Comparison of ENCODE assay signal across 19 mouse cellular contexts in genomic region chr11:111121514-111121913, GRCm38 (mm10). TPM values are rescaled to one million over a fixed set of nuclear protein-coding genes. Genes with fewer than 3 reads are reported as not detected.
A peak's percentile ranks its signal among the peaks of the same experiment; 100 is the strongest.
DNase-seq lines count a peak whose midpoint lies in the region; ATAC-seq and TF ChIP-seq lines count a peak whose summit lies in the region.
"Had no signal": no experiment of that assay in that cellular context is flagged by ENCODE, and none has a peak within 500 bp of the region (broad histone marks: within the 10 kb centered on the region; RNA-seq: fewer than 3 reads in every experiment).

No protein-coding gene starts in this region.

- DNase-seq in embryonic facial prominence, embryonic 14.5 days (ENCODE audit: low spot score): peak; percentile 34
- DNase-seq in embryonic facial prominence, embryonic 10.5 days (ENCODE audit: low spot score): no peak
- peak; percentile 3 for DNase-seq in ovary, postnatal 36 days (ENCODE audit: low spot score)
- DNase-seq in ovary, adult 18-20 months (ENCODE audit: low spot score): no peak
- no peak for DNase-seq in gastrocnemius, adult 2 months
- DNase-seq in cerebellum, adult 11 months: no peak
- no peak for DNase-seq in adrenal gland, adult 8-10 months
- DNase-seq: adrenal gland, postnatal 25 days; cerebellum, adult 9-11 months; embryo, embryonic 11 days; kidney, adult 18-20 months; midbrain, embryonic 14.5 days; spleen, adult 18-20 months; thymus, adult 2 months had no signal

- no peak overlapping the region for H3K4me2 ChIP-seq in embryonic facial prominence, embryonic 14.5 days (ENCODE audit: low read depth, low read length)
- peak overlapping the region; percentile 22 for H3K4me2 ChIP-seq in lung, embryonic 16.5 days (ENCODE audit: low read depth, low read length)
- H3K4me2 ChIP-seq: heart, embryonic 11.5 days; liver, embryonic 12.5 days had no signal

- WGBS in embryonic facial prominence, embryonic 14.5 days: 74% methylated on average over 9 of the region's 9 CpGs
- 72% methylated on average over 9 of the region's 9 CpGs for WGBS in embryonic facial prominence, embryonic 10.5 days
- WGBS in lung, embryonic 16.5 days: 46% methylated on average over 9 of the region's 9 CpGs

- H3K9me3 ChIP-seq in embryonic facial prominence, embryonic 14.5 days (ENCODE audit: control insufficient read depth, low read length): no peaks in the 10 kb centered on the region
- no peaks in the 10 kb centered on the region for H3K9me3 ChIP-seq in embryonic facial prominence, embryonic 10.5 days
- no peaks in the 10 kb centered on the region for H3K9me3 ChIP-seq in lung, embryonic 16.5 days (ENCODE audit: control insufficient read depth, low read length)
- H3K9me3 ChIP-seq: liver, embryonic 12.5 days had no signal

- H3K27me3 ChIP-seq in embryonic facial prominence, embryonic 14.5 days (replicated peaks; ENCODE audit: control insufficient read depth, insufficient read depth, low read length): no peaks in the 10 kb centered on the region
- H3K27me3 ChIP-seq in embryonic facial prominence, embryonic 10.5 days (replicated peaks; ENCODE audit: low read depth, poor library complexity, severe bottlenecking): no peaks in the 10 kb centered on the region
- H3K27me3 ChIP-seq in lung, embryonic 16.5 days (ENCODE audit: control insufficient read depth, insufficient read depth, low read depth, low read length): no peaks in the 10 kb centered on the region
- H3K27me3 ChIP-seq: liver, embryonic 12.5 days had no signal

- ATAC-seq in embryonic facial prominence, embryonic 14.5 days (ENCODE audit: low read depth): no peak
- peak; percentile 93 for ATAC-seq in lung, embryonic 16.5 days (ENCODE audit: low read depth)
- ATAC-seq: forebrain, embryonic 14.5 days; liver, embryonic 12.5 days had no signal

- H3K4me3 ChIP-seq in embryonic facial prominence, embryonic 14.5 days (ENCODE audit: low read depth, low read length): no peak overlapping the region
- H3K4me3 ChIP-seq in embryonic facial prominence, embryonic 10.5 days: no peak overlapping the region
- no peak overlapping the region for H3K4me3 ChIP-seq in lung, embryonic 16.5 days (ENCODE audit: low read length)
- no peak overlapping the region for H3K4me3 ChIP-seq in gastrocnemius, adult 2 months
- H3K4me3 ChIP-seq: liver, embryonic 12.5 days; myocyte had no signal

- no peak for TF ChIP-seq CTCF in gastrocnemius, adult 2 months (IDR thresholded peaks at IDR 0.05)

- intact Hi-C loops in gastrocnemius, adult 2 months (cut with DNase I): no loop called here

- H3K27ac ChIP-seq in embryonic facial prominence, embryonic 14.5 days (replicated peaks; ENCODE audit: low read depth, low read length): no peak overlapping the region
- H3K27ac ChIP-seq in embryonic facial prominence, embryonic 10.5 days (replicated peaks): no peak overlapping the region
- H3K27ac ChIP-seq in lung, embryonic 16.5 days (ENCODE audit: low read length): peak overlapping the region; percentile 68
- H3K27ac ChIP-seq in gastrocnemius, adult 2 months: no peak overlapping the region; the same call in 1 of the 2 replicates
- H3K27ac ChIP-seq: liver, embryonic 12.5 days had no signal

- no peak overlapping the region for H3K9ac ChIP-seq in embryonic facial prominence, embryonic 14.5 days (ENCODE audit: low read depth, low read length)
- no peak overlapping the region for H3K9ac ChIP-seq in lung, embryonic 16.5 days (ENCODE audit: low read length)
- H3K9ac ChIP-seq: liver, embryonic 12.5 days had no signal

- H3K4me1 ChIP-seq in embryonic facial prominence, embryonic 14.5 days (ENCODE audit: control insufficient read depth, insufficient read depth, low read length): no peaks in the 10 kb centered on the region
- peaks cover 14% of the 10 kb centered on the region; the same call in 1 of the 2 replicates for H3K4me1 ChIP-seq in embryonic facial prominence, embryonic 10.5 days
- no peaks in the 10 kb centered on the region; the same call in 1 of the 2 replicates for H3K4me1 ChIP-seq in lung, embryonic 16.5 days (replicated peaks; ENCODE audit: control insufficient read depth, insufficient read depth, low read length)
- H3K4me1 ChIP-seq: liver, embryonic 12.5 days had no signal

- no peaks in the 10 kb centered on the region for H3K36me3 ChIP-seq in embryonic facial prominence, embryonic 14.5 days (ENCODE audit: control insufficient read depth, insufficient read depth, low read length)
- H3K36me3 ChIP-seq in embryonic facial prominence, embryonic 10.5 days (replicated peaks): no peaks in the 10 kb centered on the region
- H3K36me3 ChIP-seq in lung, embryonic 16.5 days (ENCODE audit: control insufficient read depth, insufficient read depth, low read length): no peaks in the 10 kb centered on the region
- H3K36me3 ChIP-seq: liver, embryonic 12.5 days had no signal

RNA-seq across cellular contexts. Expression of gene Kcnj2, which starts 55.5 kb away (rescaled TPM):
- polyA plus RNA-seq in embryonic facial prominence, embryonic 14.5 days (2014; fragmentation: Nextera tagmentation; extraction: Ambion mirVana): 1.2 and 1.4 TPM in 2 replicates
- 2.4 and 2.7 TPM in 2 replicates for polyA plus RNA-seq in embryonic facial prominence, embryonic 10.5 days (2016; fragmentation: Nextera tagmentation; extraction: Ambion mirVana)
- polyA plus RNA-seq in lung, embryonic 16.5 days (2015; fragmentation: Nextera tagmentation; extraction: Ambion mirVana): 2.0 and 2.2 TPM in 2 replicates
- 10 to 100 TPM; 33.9 to 57.3 TPM for total RNA-seq in gastrocnemius, adult 2 months (2021)
- 10 to 100 TPM in 3 of 4 experiments, 1 to 10 TPM in 1; 6.3 to 39.4 (median 22.9) TPM for total RNA-seq in adrenal gland, adult 8-10 months (2022)

Comparison
In these comparisons a context has a peak if more than half of its experiments do, and no peak if none do; other contexts are left out.
1. DNase-seq: peak in embryonic facial prominence, embryonic 14.5 days (single experiment) and ovary, postnatal 36 days (single experiment); none in embryonic facial prominence, embryonic 10.5 days (single experiment), ovary, adult 18-20 months (single experiment), gastrocnemius, adult 2 months (single experiment), cerebellum, adult 11 months (single experiment) and adrenal gland, adult 8-10 months (single experiment).